Mouse (Mus musculus) kidney, embryonic 16.5 days (tissue): Measurements from ENCODE around the gene Slc35d3. TPM values are rescaled to one million over a fixed set of nuclear protein-coding genes. Genes with fewer than 3 reads are reported as not detected.

Experiments
- ATAC-seq: fragments of 200-750 bp; cut with Nextera tagmentation; 2 replicates; pipeline ENCODE4 v1.8.0; 2017; ENCODE audit warnings: moderate TSS enrichment; ENCODE audit not compliant: low FRiP score, low TSS enrichment
- H3K27ac ChIP-seq: fragments of 300-500 bp; sonication (generic); 2 replicates; pipeline ENCODE4 v1.5.1; 2014; ENCODE audit warnings: low read length
- H3K27me3 ChIP-seq: fragments of 300-500 bp; sonication (generic); 2 replicates; pipeline ENCODE4 v1.6.1; 2014; ENCODE audit warnings: low read length, control low read depth, mixed read lengths; ENCODE audit not compliant: insufficient read depth
- H3K36me3 ChIP-seq: fragments of 300-500 bp; sonication (generic); 2 replicates; pipeline ENCODE4 v1.6.1; 2014; ENCODE audit warnings: low read length, control low read depth, mixed read lengths; ENCODE audit not compliant: insufficient read depth
- H3K4me1 ChIP-seq: fragments of 300-500 bp; sonication (generic); 2 replicates; pipeline ENCODE4 v1.6.1; 2014; ENCODE audit warnings: low read length, control low read depth, mixed read lengths; ENCODE audit not compliant: insufficient read depth
- H3K4me2 ChIP-seq: fragments of 300-500 bp; sonication (generic); replicated peaks from 2 replicates; pipeline ENCODE4 v1.6.1; 2014; ENCODE audit warnings: low read depth, low read length
- H3K4me3 ChIP-seq: fragments of 300-500 bp; sonication (generic); 2 replicates; pipeline ENCODE4 v1.5.1; 2014; ENCODE audit warnings: mild to moderate bottlenecking, low read length
- H3K9ac ChIP-seq: fragments of 300-500 bp; sonication (generic); replicated peaks from 2 replicates; pipeline ENCODE4 v1.6.1; 2014; ENCODE audit warnings: low read length
- H3K9me3 ChIP-seq: fragments of 300-500 bp; sonication (generic); 2 replicates; pipeline ENCODE4 v1.6.1; 2016; ENCODE audit warnings: low read length, control low read depth
- whole genome bisulfite sequencing: fragments of 180-500 bp; shearing (Covaris S2); extraction: QIAGEN DNeasy Blood & Tissue Kit; methylation state at CpG from one replicate; pipeline ENCODE4 v1.1.7; 2014; 5-methylcytosine and 5-hydroxymethylcytosine counted together
- polyA plus RNA-seq: library from polyadenylated mRNA; unstranded; fragments of >200 nt; fragmentation: Nextera tagmentation; extraction: Ambion mirVana; gene quantifications from 2 replicates; pipeline ENCODE4 v1.2.1, GENCODE M21; 2015

Slc35d3 gene
- polyA plus RNA-seq, 1 experiment from 2014 or later, result 0.49 TPM

- Histone ChIP-seq H3K4me1 (no peaks in the 10 kb centered on the region), H3K27ac (no peak overlapping the region), H3K27me3 (no peaks in the 10 kb centered on the region), H3K9ac (no peak overlapping the region), H3K4me2 (no peak overlapping the region), H3K4me3 (no peak overlapping the region), H3K36me3 (no peaks in the 10 kb centered on the region), H3K9me3 (no peaks in the 10 kb centered on the region)
- no peak for ATAC-seq
- 85% methylated on average over 9 of the region's 9 CpGs for WGBS
These were observed 26.4 kb upstream of the Slc35d3 start for GRCm38 (mm10) chr10:19877679-19878078.

- no peak overlapping the region for H3K4me3 ChIP-seq
- WGBS, result 88% methylated on average over 8 of the region's 8 CpGs
- H3K27me3 ChIP-seq, result no peaks in the 10 kb centered on the region
- no peak overlapping the region for H3K4me2 ChIP-seq
- no peak overlapping the region for H3K9ac ChIP-seq
- no peak for ATAC-seq
- no peaks in the 10 kb centered on the region for H3K9me3 ChIP-seq
- H3K27ac ChIP-seq, result no peak overlapping the region
- H3K36me3 ChIP-seq, result no peaks in the 10 kb centered on the region
- no peaks in the 10 kb centered on the region for H3K4me1 ChIP-seq
These were observed 26.0 kb upstream of the Slc35d3 start for GRCm38 (mm10) chr10:19877257-19877656.

- no peaks in the 10 kb centered on the region for H3K4me1 ChIP-seq
- H3K27ac ChIP-seq, result no peak overlapping the region
- H3K4me3 ChIP-seq, result no peak overlapping the region
- H3K9me3 ChIP-seq, result no peaks in the 10 kb centered on the region
- H3K4me2 ChIP-seq, result no peak overlapping the region
- no peaks in the 10 kb centered on the region for H3K36me3 ChIP-seq
- ATAC-seq, result no peak
- 80% methylated on average over 7 of the region's 7 CpGs for WGBS
- no peak overlapping the region for H3K9ac ChIP-seq
- H3K27me3 ChIP-seq, result no peaks in the 10 kb centered on the region
These were observed 25.4 kb upstream of the Slc35d3 start for GRCm38 (mm10) chr10:19876669-19877068.

- no peak for ATAC-seq
- 84% methylated on average over 5 of the region's 5 CpGs for WGBS
- H3K27me3 ChIP-seq, result no peaks in the 10 kb centered on the region
These were observed 24.1 kb upstream of the Slc35d3 start for GRCm38 (mm10) chr10:19875346-19875745.

GRCm38 (mm10) chr10:19855597-19856306 is 4.5 kb upstream of the Slc35d3 start:
- no peak overlapping the region for H3K4me3 ChIP-seq
- H3K4me1 ChIP-seq, result peaks cover 15% of the 10 kb centered on the region
- peaks cover 35% of the 10 kb centered on the region for H3K27me3 ChIP-seq
- H3K36me3 ChIP-seq, result no peaks in the 10 kb centered on the region
- no peak overlapping the region for H3K4me2 ChIP-seq
- no peaks in the 10 kb centered on the region for H3K9me3 ChIP-seq
- ATAC-seq, result no peak
- H3K9ac ChIP-seq, result no peak overlapping the region
- 93% methylated on average over 7 of the region's 7 CpGs for WGBS
- H3K27ac ChIP-seq, result no peak overlapping the region

More at GRCm38 (mm10) chr10:19875346-19875745, 24.1 kb upstream of the Slc35d3 start:
- H3K4me2 ChIP-seq, result no peak overlapping the region
- H3K27ac ChIP-seq, result no peak overlapping the region
- no peaks in the 10 kb centered on the region for H3K9me3 ChIP-seq
- no peaks in the 10 kb centered on the region for H3K4me1 ChIP-seq
- no peak overlapping the region for H3K4me3 ChIP-seq
- H3K9ac ChIP-seq, result no peak overlapping the region
- H3K36me3 ChIP-seq, result no peaks in the 10 kb centered on the region

GRCm38 (mm10) chr10:19853609-19854008 is 2.4 kb upstream of the Slc35d3 start:
- 33% methylated on average over 2 of the region's 2 CpGs for WGBS
- Histone ChIP-seq H3K4me1 (peaks cover 25% of the 10 kb centered on the region), H3K27me3 (peaks cover 56% of the 10 kb centered on the region), H3K36me3 (no peaks in the 10 kb centered on the region), H3K9ac (no peak overlapping the region), H3K4me2 (no peak overlapping the region), H3K9me3 (no peaks in the 10 kb centered on the region), H3K4me3 (no peak overlapping the region), H3K27ac (no peak overlapping the region)
- ATAC-seq, result no peak

DNA sequence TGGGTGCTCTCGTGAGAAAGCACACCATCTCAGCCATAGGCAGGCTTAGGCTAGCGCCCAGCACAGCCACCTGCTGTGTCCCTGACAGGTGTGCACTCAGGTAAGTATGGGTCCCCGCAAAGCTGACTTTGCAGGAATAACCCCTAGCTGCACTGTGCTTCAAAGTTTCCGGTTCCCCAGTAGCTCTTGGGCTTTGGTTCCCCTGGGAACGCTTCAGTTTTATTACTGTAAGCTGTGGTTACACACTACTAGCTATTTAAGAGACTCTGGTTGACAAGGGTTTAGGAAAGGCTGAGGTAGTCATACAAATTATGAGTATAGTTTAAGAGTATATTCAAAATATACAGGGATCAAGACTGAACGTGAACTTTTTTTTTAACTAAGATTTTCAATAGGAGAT is 1.5 kb upstream of the Slc35d3 start:
- no peak overlapping the region for H3K9ac ChIP-seq
- no peak overlapping the region for H3K4me2 ChIP-seq
- H3K4me3 ChIP-seq, result no peak overlapping the region
- no peak overlapping the region for H3K27ac ChIP-seq
- no peaks in the 10 kb centered on the region for H3K36me3 ChIP-seq
- no peak for ATAC-seq
- peaks cover 25% of the 10 kb centered on the region for H3K4me1 ChIP-seq
- peaks cover 60% of the 10 kb centered on the region for H3K27me3 ChIP-seq
- H3K9me3 ChIP-seq, result no peaks in the 10 kb centered on the region
- WGBS, result 30% methylated on average over 6 of the region's 6 CpGs

GRCm38 (mm10) chr10:19850544-19850997 is 688 bp downstream of the Slc35d3 start:
- Histone ChIP-seq H3K4me3 (peak overlapping the region; percentile 59), H3K9ac (peak overlapping the region; percentile 60), H3K27ac (no peak overlapping the region), H3K9me3 (no peaks in the 10 kb centered on the region), H3K27me3 (peaks cover 63% of the 10 kb centered on the region), H3K4me2 (peak overlapping the region; percentile 99), H3K4me1 (peaks cover 25% of the 10 kb centered on the region), H3K36me3 (no peaks in the 10 kb centered on the region)
- WGBS, result under 1% methylated on average over 34 of the region's 36 CpGs
- peak; percentile 55; the same call in 1 of the 2 replicates for ATAC-seq

- Histone ChIP-seq H3K27ac (no peak overlapping the region), H3K4me2 (peak overlapping the region; percentile 99), H3K27me3 (peaks cover 63% of the 10 kb centered on the region), H3K9ac (peak overlapping the region; percentile 60), H3K4me3 (peak overlapping the region; percentile 59), H3K36me3 (no peaks in the 10 kb centered on the region), H3K4me1 (peaks cover 25% of the 10 kb centered on the region), H3K9me3 (no peaks in the 10 kb centered on the region)
- WGBS, result 0% methylated on average over 32 of the region's 32 CpGs
- peak; percentile 72 for ATAC-seq
These were observed 1.4 kb downstream of the Slc35d3 start for GRCm38 (mm10) chr10:19849771-19850365.
